Mouse (Mus musculus) neural tube, embryonic 14.5 days (tissue): ENCODE measurements around the gene H2-DMa. TPM values are rescaled to one million over a fixed set of nuclear protein-coding genes. Genes with fewer than 3 reads are reported as not detected.
A peak's percentile ranks its signal among the peaks of the same experiment; 100 is the strongest.

ENCODE experiments used
- ATAC-seq: fragments of 200-750 bp; cut with Nextera tagmentation; 2 replicates; pipeline ENCODE4 v1.8.0; 2017; ENCODE audit warnings: low read depth, mild to moderate bottlenecking, moderate TSS enrichment, moderate library complexity
- H3K27ac ChIP-seq: fragments of 300-500 bp; sonication (generic); 2 replicates; pipeline ENCODE4 v1.5.1; 2014; ENCODE audit warnings: low read depth, mild to moderate bottlenecking, control low read depth, low read length, moderate library complexity, mixed read lengths
- H3K27me3 ChIP-seq: fragments of 300-500 bp; sonication (generic); 2 replicates; pipeline ENCODE4 v1.6.1; 2014; ENCODE audit warnings: low read length; ENCODE audit not compliant: control insufficient read depth, insufficient read depth
- H3K36me3 ChIP-seq: fragments of 300-500 bp; sonication (generic); 2 replicates; pipeline ENCODE4 v1.6.1; 2014; ENCODE audit warnings: low read length, mixed read lengths; ENCODE audit not compliant: control insufficient read depth, insufficient read depth
- H3K4me1 ChIP-seq: fragments of 300-500 bp; sonication (generic); 2 replicates; pipeline ENCODE4 v1.6.1; 2014; ENCODE audit warnings: low read length; ENCODE audit not compliant: control insufficient read depth, insufficient read depth
- H3K4me2 ChIP-seq: fragments of 300-500 bp; sonication (generic); 2 replicates; pipeline ENCODE4 v1.6.1; 2014; ENCODE audit warnings: mild to moderate bottlenecking, low read depth, low read length, control low read depth
- H3K4me3 ChIP-seq: fragments of 300-500 bp; sonication (generic); 2 replicates; pipeline ENCODE4 v1.5.1; 2014; ENCODE audit warnings: low read depth, low read length, control low read depth, mixed read lengths
- H3K9ac ChIP-seq: fragments of 300-500 bp; sonication (generic); replicated peaks from 2 replicates; pipeline ENCODE4 v1.6.1; 2014; ENCODE audit warnings: low read depth, mild to moderate bottlenecking, control low read depth, low read length, mixed read lengths
- H3K9me3 ChIP-seq: fragments of 300-500 bp; sonication (generic); 2 replicates; pipeline ENCODE4 v1.6.1; 2016; ENCODE audit warnings: low read length; ENCODE audit not compliant: control insufficient read depth
- WGBS: fragments of 180-500 bp; shearing (Covaris S2); extraction: QIAGEN DNeasy Blood & Tissue Kit; methylation state at CpG from one replicate; pipeline ENCODE4 v1.1.7; 2014; 5-methylcytosine and 5-hydroxymethylcytosine counted together
- polyA plus RNA-seq: library from polyadenylated mRNA; unstranded; fragments of >200 nt; fragmentation: Nextera tagmentation; extraction: Ambion mirVana; gene quantifications from 2 replicates; pipeline ENCODE4 v1.2.1, GENCODE M21; 2014

The H2-DMa gene
- polyA plus RNA-seq, 1 experiment from 2014 or later, result 19.1 TPM

DNA sequence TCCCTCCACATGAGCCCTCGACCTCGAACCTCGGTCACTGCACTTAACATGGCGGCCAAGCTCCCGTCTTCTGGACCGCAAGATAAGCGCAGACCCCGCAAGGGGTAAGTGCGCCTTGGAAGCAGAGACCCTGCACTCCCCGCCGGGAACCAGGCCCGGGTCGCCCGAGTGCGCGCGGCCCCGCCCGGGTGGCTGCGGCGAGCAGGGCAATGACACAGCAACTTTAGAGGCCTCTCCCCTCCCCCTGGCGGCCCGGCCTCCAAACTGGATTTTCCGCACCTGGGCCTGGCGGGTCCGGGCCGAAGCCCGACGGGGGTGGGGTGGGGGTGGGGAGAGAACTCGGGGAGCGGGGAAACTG is 1.5 kb downstream of the H2-DMa start:
- peak overlapping the region; percentile 100 for H3K27ac ChIP-seq
- H3K36me3 ChIP-seq, result peaks cover 23% of the 10 kb centered on the region
- peaks cover 24% of the 10 kb centered on the region for H3K4me1 ChIP-seq
- no peaks in the 10 kb centered on the region for H3K27me3 ChIP-seq
- peak overlapping the region; percentile 99 for H3K4me2 ChIP-seq
- peak; percentile 0; the same call in 1 of the 2 replicates for ATAC-seq
- H3K9me3 ChIP-seq, result no peaks in the 10 kb centered on the region
- peak overlapping the region; percentile 97 for H3K4me3 ChIP-seq
- peak overlapping the region; percentile 98 for H3K9ac ChIP-seq
- WGBS, result under 1% methylated on average over 31 of the region's 31 CpGs

DNA sequence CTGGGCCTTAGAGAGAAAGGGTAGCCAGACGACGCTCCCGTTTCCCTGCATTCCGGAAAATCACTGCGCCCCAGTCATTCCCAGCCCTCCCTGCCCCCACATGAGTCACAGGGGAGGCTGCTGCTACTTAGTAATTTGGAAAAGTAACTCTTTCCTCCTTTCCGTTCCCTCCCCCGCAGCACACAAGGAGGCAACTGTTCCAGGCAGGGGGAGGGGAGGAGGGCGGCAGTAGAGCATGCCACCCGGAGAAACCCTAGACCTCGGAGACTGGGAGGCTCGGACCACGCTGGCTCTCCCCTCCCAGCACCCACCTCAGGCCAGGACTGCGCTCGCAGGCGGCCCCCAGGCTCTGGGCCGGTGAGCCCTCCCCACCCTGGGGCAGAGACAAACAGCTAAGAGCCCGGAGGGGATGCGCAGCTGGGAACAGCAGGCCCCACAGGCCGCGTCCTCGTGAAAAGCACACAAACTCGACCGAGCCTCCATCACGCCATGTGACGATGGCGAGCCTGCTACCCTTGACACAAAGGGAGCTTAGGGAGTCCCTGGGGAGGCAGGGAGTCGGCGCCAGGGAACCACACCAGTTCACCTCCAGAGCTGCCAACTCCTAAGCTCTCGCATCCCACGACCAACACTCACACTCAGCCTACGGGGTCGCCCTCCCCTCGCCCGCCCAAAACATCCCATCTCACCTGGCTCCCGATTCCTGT is 2.0 kb downstream of the H2-DMa start:
- H3K4me3 ChIP-seq, result peak overlapping the region; percentile 97
- H3K36me3 ChIP-seq, result peaks cover 21% of the 10 kb centered on the region
- H3K9me3 ChIP-seq, result no peaks in the 10 kb centered on the region
- peaks cover 23% of the 10 kb centered on the region for H3K4me1 ChIP-seq
- peak overlapping the region; percentile 99 for H3K4me2 ChIP-seq
- H3K9ac ChIP-seq, result peak overlapping the region; percentile 98
- ATAC-seq, result peak; percentile 16; the same call in 1 of the 2 replicates
- H3K27ac ChIP-seq, result peak overlapping the region; percentile 100
- under 1% methylated on average over 32 of the region's 35 CpGs for WGBS
- H3K27me3 ChIP-seq, result no peaks in the 10 kb centered on the region

DNA sequence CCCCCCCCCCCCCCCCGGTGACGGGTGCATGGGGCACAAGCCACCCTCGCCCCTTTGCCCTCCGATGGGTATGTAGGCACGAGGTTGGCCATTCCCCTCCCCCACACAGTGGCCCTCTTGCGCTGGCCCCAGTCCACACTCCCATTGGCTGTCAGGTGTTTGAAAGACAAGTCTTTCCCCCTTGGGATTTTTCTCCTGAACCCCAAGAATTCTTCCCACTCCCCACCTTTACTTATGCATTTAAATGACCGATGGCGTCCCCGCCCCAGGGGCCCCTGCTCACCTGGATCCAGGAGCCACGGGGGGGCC is 2.5 kb downstream of the H2-DMa start:
- 3% methylated on average over 7 of the region's 10 CpGs for WGBS
- ATAC-seq, result peak; percentile 9; the same call in 1 of the 2 replicates

DNA sequence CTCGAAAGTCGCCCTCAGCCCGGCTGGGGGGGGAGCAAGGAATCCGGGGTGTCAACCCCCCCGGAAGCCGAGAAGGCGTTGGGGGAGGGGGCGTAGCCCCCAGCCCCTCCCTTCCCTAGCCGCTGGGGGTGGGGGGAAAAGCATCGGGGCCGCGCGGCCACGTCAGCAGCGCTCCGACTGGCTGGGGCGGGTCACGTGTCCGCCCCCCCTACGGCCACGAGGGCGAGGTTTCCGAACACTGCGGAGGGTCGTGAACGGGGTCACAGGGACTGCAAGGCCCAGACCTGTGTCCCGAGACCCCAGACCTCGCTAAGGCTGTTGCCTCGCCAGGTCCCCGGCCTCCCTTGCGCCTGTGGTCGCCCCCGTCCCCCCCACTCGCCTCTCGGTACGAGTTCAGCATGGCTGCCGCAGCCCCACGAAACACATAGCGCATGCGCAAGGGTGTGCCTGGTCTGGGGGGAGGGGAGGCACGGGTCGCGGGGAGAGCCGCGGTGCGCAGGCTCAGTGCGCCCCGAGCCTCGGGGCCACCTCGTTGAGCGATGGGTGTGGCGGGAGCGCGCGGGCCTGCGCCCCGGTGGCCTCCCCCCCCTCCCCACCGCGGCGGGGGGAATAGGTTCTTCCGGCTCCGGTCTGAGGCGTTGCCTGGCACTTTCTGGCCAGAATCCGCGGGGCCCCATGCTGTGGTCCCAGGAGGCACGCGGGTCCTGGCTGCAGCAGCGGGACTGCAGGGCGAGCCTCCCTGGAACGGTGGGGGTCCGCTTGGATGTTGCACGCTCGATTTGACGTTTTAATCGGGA is 3.0 kb downstream of the H2-DMa start, which contains the start of gene Brd2:
TSS of gene Brd2 (minus strand) at position 447 of the 797 bp plus-strand sequence.
- WGBS, result under 1% methylated on average over 67 of the region's 75 CpGs
- Histone ChIP-seq H3K4me1 (peaks cover 14% of the 10 kb centered on the region; the same call in 1 of the 2 replicates), H3K9me3 (no peaks in the 10 kb centered on the region), H3K36me3 (peaks cover 15% of the 10 kb centered on the region), H3K27ac (peak within 1 kb of the TSS; percentile 100), H3K4me3 (peak within 1 kb of the TSS; percentile 97), H3K4me2 (peak within 1 kb of the TSS; percentile 99), H3K27me3 (no peaks in the 10 kb centered on the region), H3K9ac (peak within 1 kb of the TSS; percentile 98)
- peak; percentile 36 for ATAC-seq

More for the DNA sequence above, 2.5 kb downstream of the H2-DMa start:
- Histone ChIP-seq H3K4me3 (peak overlapping the region; percentile 97), H3K9me3 (no peaks in the 10 kb centered on the region), H3K4me1 (peaks cover 18% of the 10 kb centered on the region), H3K9ac (peak overlapping the region; percentile 98), H3K27me3 (no peaks in the 10 kb centered on the region), H3K4me2 (peak overlapping the region; percentile 99), H3K36me3 (peaks cover 16% of the 10 kb centered on the region), H3K27ac (peak overlapping the region; percentile 100)

DNA sequence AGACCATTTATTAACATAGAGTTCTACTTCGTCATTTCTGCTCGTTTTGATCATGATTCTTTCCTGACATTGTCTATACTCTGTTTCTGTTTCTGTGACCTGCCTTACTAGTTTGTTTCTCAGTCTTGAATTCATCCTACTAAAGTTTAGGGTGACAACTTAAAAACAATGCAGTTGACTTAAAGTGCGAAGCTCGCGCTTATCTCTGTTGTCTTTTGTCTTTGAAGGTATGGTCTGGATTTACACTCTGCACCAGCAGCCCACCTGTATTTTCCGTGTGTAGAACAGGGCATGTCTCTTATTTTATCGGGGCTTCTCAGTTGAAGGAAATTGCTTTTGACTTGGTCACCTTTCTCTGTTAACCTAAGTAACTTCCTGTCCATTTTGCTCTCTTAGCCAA is 3.8 kb downstream of the H2-DMa start:
- Histone ChIP-seq H3K9ac (peak overlapping the region; percentile 98), H3K9me3 (no peaks in the 10 kb centered on the region), H3K36me3 (peaks cover 9% of the 10 kb centered on the region), H3K27ac (peak overlapping the region; percentile 100), H3K4me1 (peaks cover 12% of the 10 kb centered on the region; the same call in 1 of the 2 replicates), H3K27me3 (no peaks in the 10 kb centered on the region), H3K4me3 (peak overlapping the region; percentile 97), H3K4me2 (peak overlapping the region; percentile 99)
- ATAC-seq, result no peak
- 3% methylated on average over 7 of the region's 7 CpGs for WGBS

DNA sequence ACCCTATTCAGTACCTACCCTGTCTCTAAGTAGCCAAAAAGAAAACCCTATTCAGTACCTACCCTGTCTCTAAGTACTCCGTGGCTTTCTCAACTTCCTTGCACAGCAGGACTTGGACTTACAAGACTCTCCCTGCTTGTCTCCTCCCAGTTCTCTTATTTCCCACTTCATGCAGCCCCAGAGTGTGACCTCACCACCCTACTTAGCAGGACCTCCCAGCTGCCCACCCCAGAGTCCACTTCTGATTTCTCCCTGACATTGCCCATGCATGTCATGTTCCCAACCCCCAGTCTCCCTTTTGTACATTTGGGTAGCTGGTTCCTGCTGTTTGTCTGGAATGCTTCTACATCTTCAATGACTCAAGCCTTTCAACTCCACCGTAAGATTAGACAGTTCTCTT is 4.2 kb downstream of the H2-DMa start:
- H3K27ac ChIP-seq, result peak overlapping the region; percentile 100; the same call in 1 of the 2 replicates
- ATAC-seq, result no peak
- H3K36me3 ChIP-seq, result peaks cover 5% of the 10 kb centered on the region
- 6% methylated on average over 2 of the region's 2 CpGs for WGBS
- H3K27me3 ChIP-seq, result no peaks in the 10 kb centered on the region
- no peaks in the 10 kb centered on the region for H3K9me3 ChIP-seq
- H3K9ac ChIP-seq, result peak overlapping the region; percentile 98; the same call in 1 of the 2 replicates
- H3K4me1 ChIP-seq, result peaks cover 12% of the 10 kb centered on the region; the same call in 1 of the 2 replicates
- H3K4me2 ChIP-seq, result peak overlapping the region; percentile 99
- H3K4me3 ChIP-seq, result peak overlapping the region; percentile 97

DNA sequence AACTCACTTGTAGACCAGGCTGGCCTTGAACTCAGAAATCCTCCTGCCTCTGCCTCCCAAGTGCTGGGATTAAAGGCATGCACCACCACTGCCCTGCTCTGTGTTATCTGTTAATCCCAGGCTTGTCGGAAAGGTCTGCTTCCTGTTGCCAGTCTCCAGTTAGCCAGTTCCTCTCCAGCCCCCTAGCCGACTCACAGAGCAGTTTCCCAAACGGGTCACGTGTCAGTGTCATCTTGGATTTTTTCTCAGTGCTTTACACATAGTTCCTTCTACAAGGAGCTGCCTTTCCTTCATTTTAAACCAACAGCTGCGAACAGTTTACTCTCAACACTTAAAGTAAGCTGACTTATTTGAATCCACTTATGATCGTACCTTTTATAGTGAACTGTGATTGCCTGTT is 5.3 kb downstream of the H2-DMa start:
- Histone ChIP-seq H3K4me3 (no peak overlapping the region), H3K27ac (no peak overlapping the region), H3K4me1 (peaks cover 16% of the 10 kb centered on the region; the same call in 1 of the 2 replicates), H3K4me2 (no peak overlapping the region), H3K36me3 (no peaks in the 10 kb centered on the region), H3K9ac (no peak overlapping the region), H3K9me3 (no peaks in the 10 kb centered on the region), H3K27me3 (no peaks in the 10 kb centered on the region)
- no peak for ATAC-seq
- WGBS, result 90% methylated on average over 6 of the region's 6 CpGs

DNA sequence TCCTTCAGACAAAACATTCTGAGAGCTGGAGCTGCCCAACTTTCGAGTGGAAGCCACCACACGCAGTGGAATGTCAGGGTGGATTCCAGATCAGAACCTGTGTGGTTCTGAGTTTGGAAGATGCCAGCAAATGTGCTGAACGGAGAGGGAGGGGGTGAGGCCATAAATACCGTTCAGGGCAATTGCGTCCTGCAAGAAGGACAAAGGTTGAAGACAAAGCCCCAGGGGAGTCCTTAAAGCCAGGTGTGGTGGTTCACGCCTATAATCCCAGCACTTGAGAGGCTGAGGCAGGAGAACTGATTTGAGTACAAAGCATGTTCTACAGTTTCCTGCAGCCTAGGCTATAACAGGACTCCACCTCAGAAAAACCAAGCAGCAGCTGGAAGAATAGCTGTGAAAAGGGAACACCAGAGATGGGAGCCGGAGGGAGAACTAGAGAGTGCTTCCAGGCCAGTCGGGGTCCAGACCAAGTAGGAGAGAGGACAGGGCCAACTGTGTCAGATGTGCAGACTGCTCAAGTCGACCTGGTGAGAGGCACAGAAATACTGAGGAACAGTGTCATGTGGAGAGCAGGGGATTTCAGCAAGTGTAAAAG is 7.6 kb downstream of the H2-DMa start:
- Histone ChIP-seq H3K9ac (no peak overlapping the region), H3K4me1 (peaks cover 16% of the 10 kb centered on the region; the same call in 1 of the 2 replicates), H3K36me3 (no peaks in the 10 kb centered on the region), H3K4me2 (no peak overlapping the region), H3K27ac (no peak overlapping the region), H3K9me3 (no peaks in the 10 kb centered on the region), H3K27me3 (no peaks in the 10 kb centered on the region), H3K4me3 (no peak overlapping the region)
- ATAC-seq, result no peak
- WGBS, result 39% methylated on average over 9 of the region's 9 CpGs
